Mouse (Mus musculus): ENCODE measurements at regions not wholly inside any gene's neighbourhood (a gene's known extent, or its start where the extent isn't known, plus 50 kb on each side); places are given as distances from the start of the nearest gene placed in this dataset.
"Not testable (repeated sequence)": the region's sequence is repeated elsewhere in the genome, so short reads cannot be mapped to it uniquely, and the experiment has no call there.

DNA sequence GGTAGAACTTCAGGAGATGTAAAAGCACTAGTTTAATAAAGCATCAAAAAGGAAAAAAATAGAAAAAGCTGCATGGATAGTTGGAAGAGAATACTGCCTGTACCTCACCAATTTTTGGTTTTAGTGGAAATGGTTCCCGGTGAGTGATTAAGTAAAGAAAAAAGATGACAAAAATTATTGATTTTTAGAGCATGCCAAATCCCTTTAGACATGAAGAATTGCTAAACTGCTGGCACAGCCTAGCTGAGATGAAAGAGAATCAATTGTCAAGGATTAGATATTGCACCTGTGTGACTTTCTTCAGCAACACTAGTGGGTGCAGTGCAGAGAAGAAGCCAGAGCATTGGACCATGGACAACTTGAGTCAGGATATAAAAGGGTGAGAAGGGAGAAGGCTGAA is 348.7 kb upstream of the Cpeb2 start:
- no peak for DNase-seq (ENCODE audit: low spot score in 2 of 2)

DNA sequence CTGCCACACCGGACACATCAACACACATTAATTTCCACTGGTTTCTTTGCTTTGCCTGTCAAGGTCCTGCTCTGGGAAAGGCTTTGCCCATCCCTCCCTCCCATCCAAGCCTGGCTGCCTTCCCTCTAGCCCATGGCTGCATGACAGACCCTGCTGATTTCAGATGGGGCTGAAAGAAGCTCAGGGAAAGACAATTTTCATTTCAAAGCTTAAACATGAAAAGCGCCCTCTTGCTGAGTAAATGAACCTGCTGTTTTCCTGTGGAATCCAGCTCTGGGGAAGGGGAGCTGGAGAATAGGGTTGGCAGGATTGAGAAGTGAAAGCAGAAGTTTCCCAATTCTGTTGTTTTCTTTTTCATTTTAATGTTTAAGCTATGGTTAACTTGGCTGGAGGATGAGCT is 341.1 kb upstream of the Cpeb2 start:
- DNase-seq (ENCODE audit: low spot score in 2 of 2): no peak

DNA sequence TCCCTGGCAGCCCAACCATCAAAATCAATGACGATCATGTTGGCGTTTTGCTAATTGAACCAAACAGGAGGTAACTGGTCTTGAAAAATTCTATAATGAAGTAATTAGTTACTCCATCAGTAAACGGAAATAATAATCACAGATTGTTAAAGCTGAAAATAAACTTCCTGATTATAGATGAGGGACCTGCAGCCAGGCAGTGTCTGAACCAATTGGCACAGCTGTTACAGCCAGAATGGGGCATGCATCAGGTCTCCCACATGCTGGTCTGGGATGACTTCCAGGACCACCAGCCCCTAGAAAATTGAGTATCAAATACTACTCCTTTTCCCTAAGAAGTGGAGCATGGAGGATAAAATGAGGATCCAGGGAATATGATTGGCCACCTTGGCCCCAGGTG is 326.8 kb upstream of the Cpeb2 start:
- DNase-seq (ENCODE audit: low spot score in 2 of 2): no peak

- no peak for DNase-seq (ENCODE audit: low spot score in 2 of 2)
These were observed 313.6 kb upstream of the Cpeb2 start for GRCm38 (mm10) chr5:42919328-42919727.

GRCm38 (mm10) chr5:42932106-42932505 is 300.9 kb upstream of the Cpeb2 start:
- no peak for DNase-seq (ENCODE audit: low spot score in 2 of 2)

GRCm38 (mm10) chr5:42959296-42959862 is 273.6 kb upstream of the Cpeb2 start:
- no peak for DNase-seq (ENCODE audit: low spot score in 2 of 2)

GRCm38 (mm10) chr5:42966952-42967351 is 266.0 kb upstream of the Cpeb2 start:
- not testable (repeated sequence) for DNase-seq (ENCODE audit: low spot score in 2 of 2)

DNA sequence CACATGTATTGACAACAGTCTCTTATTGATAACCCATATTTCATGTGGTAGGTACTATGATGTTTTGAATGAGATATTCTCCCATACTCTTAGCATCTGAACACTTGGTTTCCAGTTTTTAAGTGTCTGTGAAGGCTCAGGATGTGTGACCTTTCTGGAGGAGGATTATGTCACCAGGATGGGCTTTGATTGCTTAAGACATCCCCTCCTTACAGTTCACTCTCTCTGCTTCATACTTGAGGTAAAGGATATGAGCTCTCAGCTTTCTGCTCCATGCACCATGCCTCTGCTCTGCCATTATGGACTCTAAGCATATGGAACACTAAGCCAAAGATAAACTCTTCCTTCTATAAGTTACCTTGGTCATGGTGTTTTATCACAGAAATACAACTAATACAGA is 263.8 kb upstream of the Cpeb2 start:
- DNase-seq (ENCODE audit: low spot score in 2 of 2): no peak

DNA sequence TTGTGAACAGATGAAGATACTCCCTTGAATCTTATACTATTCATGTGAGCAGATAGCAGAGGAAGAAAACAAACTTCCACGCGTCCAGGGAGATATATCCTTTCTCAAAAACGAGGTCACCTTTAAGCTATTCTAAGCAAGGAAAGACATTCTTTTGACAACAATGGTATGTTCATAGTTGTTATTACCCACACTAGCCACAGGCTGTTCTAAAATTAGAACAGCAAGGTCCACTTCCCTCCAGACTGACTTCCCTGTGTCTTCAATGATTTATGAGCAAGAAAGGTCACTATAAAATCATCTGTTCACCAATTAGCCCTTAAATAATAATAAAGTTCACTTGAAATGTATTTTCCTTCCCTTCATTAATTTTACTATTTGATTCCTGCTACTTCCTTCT is 263.3 kb upstream of the Cpeb2 start:
- DNase-seq (ENCODE audit: low spot score in 2 of 2): no peak

DNA sequence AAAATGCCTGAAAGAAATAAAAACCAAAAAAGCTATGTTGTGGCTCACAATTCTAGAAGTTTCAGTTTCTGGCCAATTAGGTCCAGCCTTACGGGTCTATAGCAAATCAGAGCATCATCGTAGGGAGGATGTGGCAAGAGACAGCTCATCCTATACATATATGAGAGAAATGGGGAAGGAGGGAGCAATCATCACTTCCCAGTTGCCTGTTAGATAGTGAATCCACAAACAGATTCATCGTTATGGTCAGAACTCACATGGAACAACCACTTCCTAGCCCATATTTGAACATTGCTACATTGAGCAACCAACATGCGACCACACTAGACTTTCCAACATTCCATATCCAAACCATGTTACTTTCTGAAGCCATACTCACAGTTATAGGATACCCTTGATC is 255.9 kb upstream of the Cpeb2 start:
- DNase-seq (ENCODE audit: low spot score in 2 of 2): no peak

- DNase-seq (ENCODE audit: low spot score in 2 of 2): no peak
These were observed 251.9 kb upstream of the Cpeb2 start for GRCm38 (mm10) chr5:42980946-42981650.

GRCm38 (mm10) chr5:42986203-42986602 is 246.8 kb upstream of the Cpeb2 start:
- DNase-seq (ENCODE audit: low spot score in 2 of 2): no peak

DNA sequence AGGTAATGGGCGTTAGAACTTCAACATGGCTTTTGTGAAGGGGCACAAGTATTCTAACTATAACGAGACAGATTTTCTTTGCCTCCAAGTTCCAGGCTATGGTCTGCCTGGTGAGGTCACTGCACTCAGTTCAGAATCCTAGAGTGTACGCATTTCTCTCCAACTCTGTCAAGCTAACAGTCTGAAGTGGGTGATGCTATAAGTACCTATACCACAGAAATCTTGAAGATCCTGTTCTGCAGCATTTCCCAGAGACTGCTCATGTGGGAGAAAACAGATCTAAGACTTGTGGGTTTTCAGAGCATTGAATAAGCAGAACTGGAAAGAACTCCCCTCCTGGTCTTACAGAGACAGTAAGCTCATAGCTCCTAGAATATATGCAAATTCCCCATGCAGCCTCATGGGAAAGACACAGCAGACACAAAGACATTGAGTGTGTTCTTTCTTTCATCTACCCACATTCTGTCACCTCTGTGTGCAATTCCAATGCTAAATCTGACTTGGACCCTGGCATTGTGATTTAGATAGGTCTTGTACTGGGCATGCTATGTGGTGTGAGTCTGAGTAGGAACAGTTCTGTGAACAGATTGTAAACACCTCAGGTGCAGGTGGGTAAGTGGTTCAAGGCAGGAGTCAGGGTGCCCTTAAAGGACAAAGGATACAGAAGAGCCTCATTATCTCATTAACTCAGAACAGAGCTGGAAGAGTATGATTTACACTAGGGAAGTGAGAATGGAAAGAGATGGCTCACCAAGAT is 245.1 kb upstream of the Cpeb2 start:
- DNase-seq (ENCODE audit: low spot score in 2 of 2): no peak

GRCm38 (mm10) chr5:42989287-42989686 is 243.7 kb upstream of the Cpeb2 start:
- no peak for DNase-seq (ENCODE audit: low spot score in 2 of 2)

DNA sequence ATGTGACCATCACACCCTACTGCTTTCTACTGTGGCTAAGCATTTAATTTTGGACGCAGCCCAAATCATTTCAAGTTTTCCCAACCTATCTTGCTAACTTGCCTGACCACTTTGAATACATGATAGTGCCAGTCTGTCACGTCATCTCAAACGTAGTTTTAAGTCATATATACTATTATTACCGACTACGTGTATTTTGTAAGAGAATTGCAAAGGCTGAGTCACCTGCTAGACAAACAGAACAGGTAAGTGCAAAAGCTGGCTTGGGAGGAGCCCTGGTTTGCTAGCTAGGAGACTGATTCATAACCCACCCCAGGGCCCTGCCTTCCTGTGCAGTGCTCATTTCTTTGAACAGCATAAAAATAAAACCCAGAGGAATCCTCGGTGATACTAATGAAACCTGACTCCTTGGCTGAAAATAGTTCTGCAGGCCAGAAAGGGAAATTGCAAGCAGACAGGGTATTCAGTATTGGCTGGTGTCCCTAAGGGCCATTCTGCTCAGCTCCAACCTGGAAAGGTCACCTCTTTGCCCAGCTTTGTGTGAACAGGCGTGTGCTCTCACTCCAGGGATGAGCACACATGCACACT is 208.9 kb upstream of the Cpeb2 start:
- no peak for DNase-seq (ENCODE audit: low spot score in 2 of 2)

DNA sequence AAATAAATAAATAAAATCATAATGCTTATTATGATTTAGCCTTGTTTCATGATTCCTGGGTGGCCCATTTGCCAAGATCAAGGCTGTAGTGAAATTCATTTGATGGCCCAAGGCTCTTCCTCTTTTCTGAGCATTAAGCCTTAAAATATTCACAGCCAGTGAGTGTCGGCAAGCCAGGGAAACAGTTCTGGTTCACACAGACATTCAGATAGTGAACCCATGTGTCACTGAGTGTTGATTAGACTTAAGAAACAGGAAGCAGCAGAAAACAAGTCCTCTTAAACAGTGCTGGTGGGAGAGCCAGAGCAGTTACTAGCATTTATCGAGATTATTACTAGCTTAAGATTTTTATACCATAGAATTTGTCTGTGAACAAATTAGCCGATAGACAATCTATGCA is 201.7 kb upstream of the Cpeb2 start:
- DNase-seq (ENCODE audit: low spot score in 2 of 2): no peak

- no peak for DNase-seq (ENCODE audit: low spot score in 2 of 2)
These were observed 201.1 kb upstream of the Cpeb2 start for GRCm38 (mm10) chr5:43031916-43032315.

DNA sequence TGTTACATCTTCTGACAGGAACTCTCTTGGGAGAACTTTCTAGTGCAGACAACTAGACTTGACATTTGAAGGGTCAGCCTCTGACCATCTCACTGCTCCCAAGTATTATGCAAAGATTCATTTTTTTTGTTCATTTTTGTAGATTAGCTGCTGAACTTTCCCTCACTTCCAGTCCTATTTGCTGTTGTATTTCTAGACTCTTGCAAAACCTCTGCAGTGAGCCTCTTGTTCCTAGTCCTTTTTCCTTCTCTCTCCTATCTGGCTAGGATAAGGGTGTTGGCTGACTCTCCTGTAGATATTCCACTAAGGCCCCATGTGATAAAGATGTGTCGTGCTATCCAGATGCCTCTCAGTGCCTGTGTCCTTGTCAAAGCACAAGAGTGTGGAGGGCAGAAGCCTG is 198.5 kb upstream of the Cpeb2 start:
- DNase-seq (ENCODE audit: low spot score in 2 of 2): no peak

- peak in 1 of 2 experiments; percentile 2 for DNase-seq (ENCODE audit: low spot score in 2 of 2)
These were observed 195.4 kb upstream of the Cpeb2 start for GRCm38 (mm10) chr5:43037592-43037991.

- DNase-seq (ENCODE audit: low spot score in 2 of 2): no peak
These were observed 193.4 kb upstream of the Cpeb2 start for GRCm38 (mm10) chr5:43039525-43039924.

- no peak for DNase-seq (ENCODE audit: low spot score in 2 of 2)
These were observed 190.4 kb upstream of the Cpeb2 start for GRCm38 (mm10) chr5:43042585-43042984.

DNA sequence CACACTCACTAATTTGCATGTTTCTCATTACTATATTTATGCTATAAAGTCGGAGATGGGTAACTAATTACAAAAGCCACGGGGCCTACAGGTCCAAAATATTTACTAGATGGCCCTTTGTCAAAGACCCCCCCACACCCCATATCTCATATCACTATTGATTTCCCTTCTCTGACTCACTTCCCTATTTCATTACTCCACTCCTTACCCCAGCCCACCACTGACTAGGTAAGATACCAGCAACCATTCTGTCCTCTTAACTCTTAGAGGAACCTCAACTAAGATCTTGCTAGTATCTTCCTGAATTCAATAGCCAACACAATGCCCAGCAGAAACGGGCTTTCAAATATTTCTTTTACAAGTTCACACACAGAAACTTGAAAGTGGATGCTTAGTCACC is 187.1 kb upstream of the Cpeb2 start:
- DNase-seq (ENCODE audit: low spot score in 2 of 2): no peak

DNA sequence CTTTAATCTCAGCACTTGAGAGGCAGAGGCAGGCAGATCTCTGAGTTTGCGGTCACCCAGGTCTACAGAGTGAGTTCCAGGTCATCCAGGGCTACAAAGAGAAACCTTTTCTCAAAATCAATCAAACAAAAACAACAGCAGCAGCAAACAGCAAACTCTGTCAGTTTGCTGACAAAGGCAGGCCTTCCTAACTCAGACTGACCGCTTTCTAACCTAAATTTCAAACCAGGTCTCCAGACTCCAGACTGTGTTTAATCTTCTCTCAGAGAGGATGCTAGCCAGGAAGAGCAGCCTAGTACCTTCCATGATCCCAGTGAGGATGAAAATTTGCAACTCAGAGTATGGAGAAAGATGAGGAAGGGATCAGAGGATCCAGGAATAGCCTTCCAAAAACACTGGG is 185.7 kb upstream of the Cpeb2 start:
- no peak for DNase-seq (ENCODE audit: low spot score in 2 of 2)

Data from spleen, postnatal 36 days (tissue).